8 mouse cellular contexts compared by ENCODE assay signal in genomic region chr4:44564602-44565001, GRCm38 (mm10).
DNase-seq lines count a peak whose midpoint lies in the region; ATAC-seq lines count a peak whose summit lies in the region.

No protein-coding gene starts in this region.

- DNase-seq in neural tube, embryonic 10.5 days (ENCODE audit: extremely low spot score, low spot score), result peak; percentile 86
- DNase-seq in cerebellum, postnatal 25 days, result peak; percentile 84 to 90
- peak; percentile 59 for DNase-seq in gastrocnemius, postnatal 14 days
- peak; percentile 74 for DNase-seq in kidney, postnatal 14 days
- DNase-seq in liver, embryonic 13.5 days, result peak; percentile 39
- peak; percentile 10 for DNase-seq in ovary, adult 18-20 months (ENCODE audit: low spot score)
- DNase-seq in thymus, adult 18-20 months, result peak; percentile 32

- no peak for ATAC-seq in neural tube, embryonic 15.5 days (ENCODE audit: low FRiP score)
- no peak for ATAC-seq in liver, embryonic 13.5 days (ENCODE audit: low read depth)

- WGBS in neural tube, embryonic 15.5 days, result 5% methylated on average over 10 of the region's 10 CpGs
- 7% methylated on average over 10 of the region's 10 CpGs for WGBS in liver, embryonic 13.5 days (ENCODE audit: insufficient replicate concordance)

- H3K4me2 ChIP-seq in neural tube, embryonic 15.5 days, result no peak overlapping the region
- no peak overlapping the region for H3K4me2 ChIP-seq in liver, embryonic 13.5 days

- H3K27ac ChIP-seq in neural tube, embryonic 15.5 days (replicated peaks), result no peak overlapping the region
- H3K27ac ChIP-seq in liver, embryonic 13.5 days, result no peak overlapping the region

- H3K4me1 ChIP-seq in neural tube, embryonic 15.5 days, result peaks cover 7% of the 10 kb centered on the region
- no peaks in the 10 kb centered on the region for H3K4me1 ChIP-seq in liver, embryonic 13.5 days (replicated peaks)

- H3K9ac ChIP-seq in neural tube, embryonic 15.5 days (replicated peaks), result no peak overlapping the region
- no peak overlapping the region for H3K9ac ChIP-seq in liver, embryonic 13.5 days

- intact Hi-C loops in gastrocnemius, postnatal 14 days (cut with DNase I; ENCODE audit: low total_unique reads), result loop anchor here (10.0 kb wide), 2 partner anchors 100 to 340 kb away; no protein-coding TSS in a partner anchor

- H3K9me3 ChIP-seq in neural tube, embryonic 15.5 days (replicated peaks), result no peaks in the 10 kb centered on the region
- no peaks in the 10 kb centered on the region for H3K9me3 ChIP-seq in liver, embryonic 13.5 days (replicated peaks)

- peaks cover 42% of the 10 kb centered on the region for H3K27me3 ChIP-seq in neural tube, embryonic 15.5 days (replicated peaks)
- H3K27me3 ChIP-seq in liver, embryonic 13.5 days, result peaks cover 6% of the 10 kb centered on the region

- H3K4me3 ChIP-seq in neural tube, embryonic 15.5 days (replicated peaks), result no peak overlapping the region
- no peak overlapping the region for H3K4me3 ChIP-seq in liver, embryonic 13.5 days (replicated peaks)

- H3K36me3 ChIP-seq in neural tube, embryonic 15.5 days, result no peaks in the 10 kb centered on the region
- no peaks in the 10 kb centered on the region for H3K36me3 ChIP-seq in liver, embryonic 13.5 days

Comparison
In these comparisons a context has a peak if more than half of its experiments do, and no peak if none do; other contexts are left out.
1. DNase-seq: peak in every context shown above with its lines; median percentile 87 in cerebellum, postnatal 25 days; 86 in neural tube, embryonic 10.5 days; 74 in kidney, postnatal 14 days; 59 in gastrocnemius, postnatal 14 days; 39 in liver, embryonic 13.5 days; 32 in thymus, adult 18-20 months; 10 in ovary, adult 18-20 months.